Mouse (Mus musculus): Measurements from ENCODE around the gene Llgl2.

Llgl2 gene

DNA sequence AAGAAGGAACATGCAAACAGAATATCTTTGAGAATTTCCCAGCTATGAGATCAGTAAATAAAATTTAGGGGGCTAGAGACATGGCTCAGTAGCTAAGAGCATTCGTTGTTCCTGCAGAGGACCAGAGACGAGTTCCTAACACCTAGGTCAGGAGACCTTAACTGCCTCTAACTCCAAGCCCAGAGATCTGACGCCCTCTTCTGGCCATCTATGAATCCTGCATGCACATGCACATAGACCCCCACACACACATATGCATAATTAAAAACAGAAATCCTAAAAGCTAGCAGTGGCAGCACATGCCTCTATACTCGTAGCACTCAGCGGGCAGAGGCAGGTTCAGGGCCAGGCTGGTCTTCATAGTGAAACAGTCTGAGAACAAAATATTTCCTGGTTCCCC is 52.6 kb downstream of the Llgl2 start:
- DNase-seq (ENCODE audit: low spot score in 2 of 2) = no peak

DNA sequence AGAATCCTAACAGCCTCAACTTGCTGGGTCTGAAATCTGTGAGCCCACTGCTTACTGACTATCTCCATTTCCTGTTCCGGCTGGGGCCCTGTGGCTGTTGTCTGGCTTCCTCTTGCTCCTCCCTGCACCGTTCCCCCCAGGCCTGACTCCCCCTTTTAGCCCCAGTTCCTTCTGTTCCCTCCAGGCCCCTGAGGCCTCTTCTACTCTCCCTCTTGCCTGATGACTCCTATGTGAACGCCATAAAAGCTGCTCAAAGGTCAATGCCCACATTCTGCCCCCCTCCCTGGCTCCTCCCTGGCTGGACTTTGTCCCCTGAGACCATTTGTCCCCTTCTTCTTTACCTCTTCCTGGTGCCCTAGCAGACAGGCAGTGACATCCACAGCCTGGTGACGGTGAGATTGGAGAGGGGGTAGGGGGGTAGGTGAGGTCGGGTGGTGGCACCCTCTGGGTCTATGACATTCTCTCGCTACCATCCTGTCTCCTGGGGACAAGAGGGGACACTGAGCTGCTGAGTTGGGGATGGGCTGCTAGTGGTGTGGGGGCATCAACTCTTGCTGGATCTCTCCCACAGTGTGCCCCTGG is 53.4 kb downstream of the Llgl2 start:
- no peak for DNase-seq (ENCODE audit: low spot score in 2 of 2)

DNA sequence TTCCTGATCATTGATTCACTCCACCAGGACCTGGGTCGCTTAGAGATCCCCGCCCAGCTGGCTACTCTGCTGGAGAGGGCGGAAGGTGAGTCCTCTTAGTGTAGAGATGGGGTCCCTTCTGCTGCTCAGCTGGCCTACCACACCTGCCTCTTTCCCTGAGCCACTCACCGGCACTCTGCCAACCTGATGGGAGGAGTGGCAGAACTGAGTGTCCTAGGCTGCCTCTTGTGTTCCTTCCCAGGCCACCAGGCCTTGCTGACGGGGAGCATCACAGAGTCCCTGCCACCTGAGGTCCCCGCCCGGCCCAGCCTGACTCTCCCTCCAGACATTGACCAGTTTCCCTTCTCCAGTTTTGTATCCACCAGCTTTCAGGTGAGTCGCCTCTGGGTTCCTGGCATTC is 54.2 kb downstream of the Llgl2 start:
- DNase-seq (ENCODE audit: low spot score in 2 of 2) = no peak

DNA sequence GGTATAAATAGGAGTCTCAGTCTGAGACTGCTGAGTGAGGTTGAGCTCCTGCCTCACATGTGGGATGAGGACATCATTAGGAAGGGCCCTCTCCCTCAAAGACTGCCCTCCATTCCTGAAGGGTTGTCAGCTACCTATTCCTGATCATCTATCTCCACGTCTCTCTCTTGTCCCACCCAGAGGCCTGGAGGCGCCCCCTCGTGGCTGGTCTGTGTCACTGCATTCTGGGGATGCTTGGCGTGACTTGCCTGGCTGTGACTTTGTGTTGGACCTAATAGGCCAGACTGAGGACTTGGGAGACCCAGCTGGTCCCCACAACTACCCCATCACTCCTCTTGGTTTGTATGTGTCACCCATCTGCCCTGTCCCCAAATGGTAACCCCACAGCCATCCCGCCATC is 57.2 kb downstream of the Llgl2 start:
- peak in 1 of 2 experiments; percentile 26 for DNase-seq (ENCODE audit: low spot score in 2 of 2)

DNA sequence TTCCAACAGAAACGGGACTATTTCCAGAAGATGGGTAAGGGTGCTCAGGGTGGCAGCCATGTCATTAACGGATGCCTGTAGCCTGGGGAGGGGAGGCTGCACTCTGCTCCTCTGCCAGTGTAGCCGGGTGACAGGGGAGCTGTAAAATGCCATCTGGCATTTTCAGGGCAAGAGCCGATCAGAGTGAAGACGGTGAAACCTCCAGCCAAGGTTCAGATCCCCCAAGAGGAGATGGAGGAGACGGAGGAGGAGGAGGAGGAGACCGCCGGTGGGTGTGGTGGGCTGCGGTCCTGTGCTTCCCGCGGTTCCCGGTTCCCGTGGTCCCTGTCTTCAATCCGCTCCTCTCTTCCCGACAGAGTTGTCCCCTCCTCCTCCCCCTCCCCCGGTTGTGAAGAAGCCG is 59.4 kb downstream of the Llgl2 start:
- no peak for DNase-seq (ENCODE audit: low spot score in 2 of 2)

DNA sequence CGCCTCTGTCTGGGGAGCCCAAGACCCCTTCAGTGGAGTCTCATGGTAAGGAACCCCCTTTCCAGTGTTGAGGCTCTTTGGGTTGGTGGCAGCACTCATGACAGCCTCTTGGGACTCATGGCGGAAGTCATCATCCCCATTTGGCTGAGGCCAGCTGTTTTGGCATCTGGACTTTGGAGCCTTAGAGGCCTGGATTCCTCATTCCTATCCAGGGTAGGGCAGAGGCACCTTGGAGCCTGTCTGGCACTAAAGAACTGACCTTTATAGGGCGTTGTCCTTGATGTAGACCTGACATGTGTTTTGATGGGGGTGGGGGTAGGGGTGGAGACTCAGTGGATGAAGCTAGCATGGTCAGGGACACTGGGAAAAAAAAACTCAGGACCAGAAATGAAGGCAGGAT is 60.5 kb downstream of the Llgl2 start:
- no peak for DNase-seq (ENCODE audit: low spot score in 2 of 2)

DNA sequence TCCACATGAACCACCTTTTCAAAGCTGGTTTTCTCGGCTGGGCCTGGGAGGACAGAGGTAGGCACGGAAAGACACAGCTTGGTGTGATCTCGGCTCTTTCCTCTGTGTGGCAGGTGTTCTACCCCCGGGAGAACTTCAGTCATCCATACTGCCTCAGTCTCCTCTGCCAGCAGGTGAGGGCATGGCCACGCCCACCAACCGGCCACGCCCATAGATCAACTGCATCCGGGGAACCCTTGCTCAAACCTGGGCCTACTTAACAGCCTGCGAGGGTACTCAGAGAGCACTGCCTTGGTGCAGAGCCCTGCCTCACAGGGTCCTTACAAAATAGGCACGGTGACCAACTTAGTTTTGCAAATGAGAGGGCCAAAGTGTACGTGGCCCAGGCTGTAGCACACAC is 61.4 kb downstream of the Llgl2 start:
- no peak for DNase-seq (ENCODE audit: low spot score in 2 of 2)

DNA sequence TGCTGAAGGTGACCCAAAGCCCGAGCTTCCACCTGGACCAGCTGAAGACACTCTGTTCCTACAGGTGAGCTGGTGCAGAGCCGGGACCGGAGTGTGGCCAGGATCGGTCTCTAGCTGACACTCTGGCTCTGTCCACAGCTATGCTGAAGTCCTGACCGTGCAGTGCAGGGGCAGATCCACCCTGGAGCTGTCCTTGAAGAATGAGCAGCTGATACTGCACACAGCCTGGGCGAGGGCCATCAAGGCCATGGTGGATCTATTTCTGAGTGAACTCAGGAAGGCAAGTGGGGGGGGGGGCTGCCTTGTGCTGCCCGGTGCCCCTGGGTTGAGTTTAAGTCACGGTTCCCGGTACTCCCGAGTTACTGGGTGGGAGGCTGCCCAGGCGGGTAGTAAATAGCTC is 62.6 kb downstream of the Llgl2 start:
- no peak for DNase-seq (ENCODE audit: low spot score in 2 of 2)

DNA sequence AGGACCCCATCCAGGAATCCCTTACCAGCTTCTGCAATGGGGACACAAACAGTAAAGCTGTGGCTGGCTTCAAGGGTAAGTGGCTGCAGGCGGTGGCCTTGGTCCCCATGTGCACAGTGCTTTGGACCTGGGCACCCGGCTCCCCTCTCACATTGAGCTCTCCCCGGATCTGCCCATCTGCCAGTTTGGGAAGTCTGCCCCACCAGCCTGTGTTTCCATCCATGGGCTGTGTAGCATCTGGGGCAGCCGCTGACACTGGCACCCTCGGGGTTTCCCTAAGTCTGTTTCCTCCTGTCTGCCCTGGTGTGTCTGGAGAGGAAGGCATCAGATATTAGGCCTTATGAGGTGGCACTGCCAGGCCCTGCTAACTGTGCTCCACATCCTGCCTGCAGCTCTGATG is 64.2 kb downstream of the Llgl2 start:
- no peak for DNase-seq (ENCODE audit: low spot score in 2 of 2)

DNA sequence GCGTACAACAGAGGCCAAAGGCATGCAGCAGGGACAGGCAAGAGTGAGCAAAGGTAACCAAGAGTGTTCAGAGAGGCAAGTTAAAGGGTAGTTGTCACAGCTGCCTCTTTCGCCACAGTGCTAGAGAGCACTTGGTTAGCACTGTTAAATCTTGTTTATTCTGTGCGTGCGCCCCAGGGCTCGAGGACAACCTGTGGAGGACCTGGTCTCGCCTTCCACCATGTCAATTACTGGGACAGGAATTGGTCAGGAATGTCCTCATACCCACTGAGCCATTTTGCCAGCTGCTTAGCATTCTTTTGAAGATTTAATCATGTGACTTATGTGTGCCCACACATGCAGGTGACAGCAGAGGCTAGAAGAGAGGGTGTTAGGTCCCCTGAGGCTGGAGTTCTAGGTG is 65.3 kb downstream of the Llgl2 start:
- DNase-seq (ENCODE audit: low spot score in 2 of 2) = no peak

DNA sequence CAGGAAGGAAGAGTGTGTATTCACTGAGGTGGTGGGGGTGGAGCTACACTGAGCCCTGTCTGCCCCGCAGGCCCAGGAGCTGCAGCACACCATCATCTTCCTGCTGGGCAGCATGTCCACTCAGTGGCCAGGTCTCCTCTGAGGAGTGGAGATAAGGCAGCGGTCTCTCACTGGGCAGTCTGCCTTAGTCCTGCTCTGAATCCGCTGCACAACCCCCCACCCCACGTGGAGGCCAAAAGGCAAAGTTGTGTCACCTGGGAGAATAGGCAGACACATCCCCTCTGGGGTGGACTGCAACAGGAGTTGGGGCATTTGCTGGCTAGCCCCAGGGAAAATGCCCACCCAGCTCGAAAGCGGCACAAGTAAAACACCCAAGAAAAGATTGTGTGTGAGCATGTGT is 68.4 kb downstream of the Llgl2 start:
- DNase-seq (ENCODE audit: low spot score in 2 of 2) = no peak

DNA sequence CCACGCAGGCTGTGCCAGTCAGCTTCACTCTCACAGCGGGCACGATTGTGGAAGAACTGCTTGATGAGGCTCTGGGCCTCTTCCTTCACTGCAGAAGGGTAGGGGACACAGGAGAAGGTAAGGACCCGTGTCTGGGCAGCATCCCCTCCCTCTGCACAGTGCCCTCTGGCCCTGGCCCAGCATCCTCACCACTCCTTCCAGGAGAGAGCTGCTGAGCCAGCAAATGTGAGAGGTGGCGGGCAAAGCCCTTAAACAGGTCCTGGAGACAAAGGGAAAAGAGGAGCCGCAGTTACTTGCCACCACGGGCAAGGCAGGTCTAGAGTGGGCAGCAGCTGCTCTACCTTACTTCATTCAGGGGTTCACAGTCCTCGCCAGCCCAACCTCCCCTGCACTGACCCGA is 69.2 kb downstream of the Llgl2 start:
- no peak for DNase-seq (ENCODE audit: low spot score in 2 of 2)

DNA sequence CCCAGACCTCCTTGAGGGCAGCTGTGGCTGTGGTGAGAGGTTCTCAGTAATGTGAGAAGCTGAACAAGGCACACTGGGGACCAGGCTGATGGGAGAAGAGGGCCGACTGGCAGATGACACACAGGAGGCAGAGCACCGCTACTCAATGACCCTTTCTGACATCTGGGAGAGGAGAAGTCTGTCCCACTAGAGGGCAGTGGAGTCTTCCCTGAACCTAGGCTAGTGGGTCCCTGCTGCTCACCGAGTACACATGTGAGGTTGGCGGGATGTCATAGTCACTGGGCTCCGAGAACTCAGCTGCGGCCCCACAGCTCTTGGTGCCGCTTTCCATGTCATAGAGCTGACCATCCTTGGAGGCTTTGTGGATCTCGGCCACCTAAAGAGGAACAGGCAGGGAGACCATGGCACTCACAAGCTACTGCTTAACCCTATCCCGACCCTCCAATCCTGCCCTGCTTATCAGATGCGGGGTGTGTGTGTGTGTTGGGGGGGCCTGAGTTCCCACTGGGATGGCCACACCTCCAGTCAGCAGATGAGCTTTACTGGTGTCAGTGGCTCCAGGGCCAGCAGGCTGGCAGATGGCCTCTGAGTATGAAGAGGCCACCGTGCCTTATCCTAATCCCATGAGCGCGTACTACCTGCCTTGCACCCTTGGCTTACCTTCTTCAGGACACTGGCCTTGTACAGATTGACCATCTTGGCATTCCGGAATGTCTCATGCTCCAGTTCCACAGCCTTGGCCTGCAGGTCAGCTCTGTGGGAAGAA is 71.1 kb downstream of the Llgl2 start:
- DNase-seq (ENCODE audit: low spot score in 2 of 2) = no peak

DNA sequence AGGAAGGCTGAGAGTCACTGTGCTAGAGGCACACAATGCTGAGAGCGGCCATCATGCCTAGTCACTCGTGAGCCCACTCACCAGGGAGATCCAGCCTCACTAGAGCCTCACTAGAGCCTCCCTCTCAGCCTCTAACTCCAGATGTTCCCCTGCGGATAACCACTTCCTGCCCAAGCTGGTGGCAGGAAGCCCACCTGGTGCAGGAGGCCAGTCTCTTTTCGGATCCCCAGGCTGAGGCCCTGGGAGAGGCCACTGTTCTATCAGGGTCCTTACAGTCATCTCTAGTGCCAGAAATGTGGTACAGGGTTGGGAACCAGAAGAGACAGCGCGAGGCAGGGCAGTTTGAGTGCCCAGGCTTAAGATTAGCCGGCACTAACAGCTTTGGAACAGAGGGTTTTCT is 74.6 kb downstream of the Llgl2 start:
- no peak for DNase-seq (ENCODE audit: low spot score in 2 of 2)

DNA sequence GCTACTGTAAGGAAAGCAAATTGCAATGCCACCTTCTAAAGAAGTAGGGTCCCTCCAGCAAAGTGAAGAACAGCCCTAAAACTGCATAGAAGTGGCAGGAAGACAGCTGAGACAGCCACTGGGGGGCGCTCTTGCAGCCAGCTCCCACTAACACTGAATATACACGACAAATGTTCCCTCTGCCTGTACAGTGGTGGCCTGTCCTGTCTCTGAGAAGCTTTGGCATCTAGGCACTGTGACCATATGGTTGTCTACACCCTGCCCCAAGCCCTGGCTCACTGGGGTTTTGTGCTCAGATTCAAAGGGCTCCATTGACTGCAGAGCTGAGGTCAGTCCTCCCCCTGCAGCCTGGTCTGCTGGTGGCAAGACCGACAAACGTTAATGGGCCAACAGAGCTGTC is 75.0 kb downstream of the Llgl2 start:
- no peak for DNase-seq (ENCODE audit: low spot score in 2 of 2)

DNA sequence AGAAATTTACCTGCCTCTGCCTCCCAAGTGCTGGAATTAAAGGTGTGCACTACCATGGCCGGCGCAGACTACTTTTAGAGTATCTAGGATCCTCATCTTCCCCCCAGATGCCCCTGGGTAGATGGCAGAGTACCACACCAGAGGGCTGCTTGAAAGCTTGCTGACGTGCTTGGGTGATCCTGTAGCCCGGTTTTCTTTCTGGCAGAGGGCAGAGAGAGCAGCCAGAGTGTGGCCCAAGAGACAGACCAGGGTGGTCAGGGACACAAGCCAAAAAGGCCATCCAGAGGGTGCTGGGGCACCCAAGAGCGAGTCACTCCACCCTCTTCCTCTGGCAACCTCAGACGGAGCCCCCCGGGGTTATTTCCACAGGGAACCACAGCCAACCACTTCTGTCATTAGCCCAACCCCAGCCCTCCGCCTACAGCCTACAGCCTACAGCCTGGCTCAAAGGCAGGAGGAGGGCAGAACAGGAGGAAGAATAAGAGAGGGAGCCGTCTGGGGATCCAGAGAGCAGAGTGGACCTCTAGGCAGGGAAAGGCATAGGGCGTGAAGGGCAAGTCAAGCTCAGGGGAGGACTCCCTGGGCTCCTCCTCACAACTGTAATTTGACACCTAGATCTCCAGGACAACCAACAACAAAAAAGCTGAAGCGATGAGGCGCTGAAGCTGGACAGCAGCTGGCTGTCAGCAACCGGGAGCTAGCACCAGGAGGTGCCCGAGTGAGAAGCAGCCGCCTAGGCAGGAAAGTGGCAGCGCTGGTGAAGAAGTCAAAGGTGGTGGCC is 75.8 kb downstream of the Llgl2 start, which contains the start of gene Smim5:
Gene Smim5, plus strand, starts transcription at position 481 of the 781 bp plus-strand sequence.
- DNase-seq (ENCODE audit: low spot score in 2 of 2) = peak; percentile 24 to 45

DNA sequence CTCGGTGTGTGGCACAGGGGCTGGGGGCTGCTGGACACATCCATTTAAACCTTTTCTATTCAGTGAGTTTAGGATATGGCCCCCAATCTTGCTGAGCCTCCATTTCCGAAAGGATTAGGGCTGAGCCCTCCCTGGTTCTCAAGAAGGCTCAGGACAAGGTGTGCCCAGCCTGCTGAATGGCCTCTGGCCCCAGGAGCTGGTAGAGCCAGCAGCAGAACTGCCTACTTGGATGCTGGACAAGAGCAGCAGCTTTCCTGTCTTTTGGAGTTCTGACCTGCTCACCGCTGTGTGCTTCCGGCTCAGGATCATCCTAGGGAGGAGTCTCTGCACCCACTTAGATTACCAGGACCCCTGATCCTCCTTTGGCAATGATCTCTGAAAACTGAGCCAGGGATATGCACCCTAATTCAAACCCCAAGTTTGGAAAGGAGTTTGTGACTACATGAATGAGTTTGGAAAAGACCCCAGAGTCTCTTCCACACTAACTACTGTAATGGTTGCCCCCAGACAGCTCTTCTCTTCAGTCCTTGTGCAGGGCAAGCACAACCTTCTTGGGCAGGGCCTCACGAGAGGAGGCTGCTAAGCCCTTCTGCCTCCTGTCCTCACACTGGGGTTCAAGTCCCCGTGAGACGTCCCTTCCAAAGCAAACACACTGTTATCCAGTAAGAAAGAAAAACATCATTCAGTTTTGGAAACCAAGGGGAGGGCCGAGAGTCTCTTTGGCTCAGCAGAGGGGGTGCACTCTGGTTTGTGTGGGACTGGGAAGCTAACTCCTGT is 76.9 kb downstream of the Llgl2 start:
- no peak for DNase-seq (ENCODE audit: low spot score in 2 of 2)

DNA sequence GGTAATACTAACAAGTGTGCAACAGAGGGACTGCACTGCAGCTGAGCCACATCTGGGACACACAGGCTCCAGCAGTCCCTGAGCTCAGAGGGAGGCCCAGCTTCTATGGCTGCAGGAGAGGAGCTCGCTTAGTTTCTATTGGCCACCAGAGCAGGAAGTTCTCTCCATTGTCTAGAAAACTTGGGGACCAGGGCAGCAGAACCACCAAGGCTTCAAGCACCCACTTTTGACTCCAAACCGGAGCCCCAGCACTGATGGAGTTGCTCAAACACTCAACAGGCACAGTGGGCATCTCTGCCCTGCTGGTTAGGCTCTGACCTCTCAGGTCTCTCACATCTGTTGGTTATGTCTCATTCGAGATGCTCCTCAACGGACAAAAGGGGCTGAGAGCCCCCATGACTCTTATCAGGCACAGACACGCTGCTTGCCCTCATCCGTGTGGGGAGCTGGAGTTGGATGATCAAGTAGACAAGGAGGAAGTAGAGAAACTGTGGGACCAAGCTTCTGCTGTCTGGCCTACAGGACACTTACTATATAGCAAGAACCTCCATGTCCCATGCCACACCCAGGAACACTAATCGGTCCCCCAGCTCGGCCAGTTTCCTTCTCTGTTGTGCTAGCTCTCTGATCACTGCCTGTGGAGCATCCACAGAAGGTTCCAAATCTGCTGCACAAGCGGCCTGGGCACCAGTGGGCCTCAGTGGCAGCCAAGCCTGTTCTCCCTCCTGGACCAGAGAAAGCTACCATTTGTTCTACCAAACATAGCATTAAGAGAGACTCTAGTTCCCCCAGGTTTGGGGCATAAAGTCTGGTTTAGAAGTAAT is 77.7 kb downstream of the Llgl2 start:
- no peak for DNase-seq (ENCODE audit: low spot score in 2 of 2)

DNA sequence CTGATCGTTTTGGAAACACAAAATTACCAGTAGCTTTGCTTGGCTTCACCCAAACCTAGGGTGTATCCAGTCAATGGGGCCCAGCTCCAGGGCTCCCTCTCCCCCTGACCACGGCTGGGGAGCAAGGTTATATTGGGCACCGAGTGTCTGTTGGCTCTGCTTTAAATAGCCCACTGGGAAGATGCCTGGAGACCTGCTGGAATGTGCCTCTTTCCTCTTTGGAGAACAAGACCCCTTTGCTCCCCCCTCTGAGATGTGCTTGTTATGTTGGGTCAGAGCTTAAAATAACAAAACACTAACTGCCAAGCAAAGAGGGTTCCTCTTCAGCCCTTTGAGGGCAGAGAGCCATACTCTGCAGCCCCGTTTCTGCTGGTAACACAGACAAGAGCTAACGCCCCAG is 78.3 kb downstream of the Llgl2 start:
- DNase-seq (ENCODE audit: low spot score in 2 of 2) = no peak

DNA sequence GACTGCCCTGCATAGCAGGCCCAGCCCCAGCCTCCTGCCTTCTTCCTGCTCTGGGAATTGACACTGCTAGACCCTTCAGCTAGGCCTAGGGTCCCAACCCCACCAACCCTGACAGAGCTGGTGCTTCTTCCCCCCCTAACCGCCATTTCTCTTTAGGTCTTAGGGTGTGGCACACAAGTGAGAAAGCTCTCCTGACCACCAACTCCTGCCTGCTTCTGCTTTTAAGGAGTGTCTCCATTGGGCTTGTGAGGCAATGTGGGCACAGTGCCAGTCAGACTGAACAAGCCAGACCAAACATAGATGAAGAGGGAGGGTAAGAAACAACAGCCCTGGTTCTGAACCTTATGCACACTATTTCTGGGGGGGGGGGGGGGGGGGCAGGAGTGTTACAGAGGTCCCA is 79.0 kb downstream of the Llgl2 start:
- peak; percentile 63 to 70 for DNase-seq (ENCODE audit: low spot score in 2 of 2)

All from urinary bladder, adult 18-20 months (tissue).